Mouse (Mus musculus): Measurements from ENCODE around the gene Ptpn1. TPM values are rescaled to one million over a fixed set of nuclear protein-coding genes. Genes with fewer than 3 reads are reported as not detected.

Ptpn1 gene
- polyA plus RNA-seq (2015; fragmentation: Nextera tagmentation; extraction: Ambion mirVana): 37.7 and 45.5 TPM in 2 replicates

GRCm38 (mm10) chr2:167931985-167932726 is at the start of gene Ptpn1:
TSS of gene Ptpn1 (plus strand) at chr2:167932057.
- H3K27ac ChIP-seq (ENCODE audit: low read length): peak within 1 kb of the TSS; percentile 84
- H3K36me3 ChIP-seq (ENCODE audit: control insufficient read depth, insufficient read depth, low read length): no peaks in the 10 kb centered on the region
- peak within 1 kb of the TSS; percentile 92 for H3K4me2 ChIP-seq (ENCODE audit: low read depth, low read length)
- ATAC-seq: peak; percentile 98
- WGBS: under 1% methylated on average over 99 of the region's 99 CpGs
- peaks cover 19% of the 10 kb centered on the region for H3K4me1 ChIP-seq (ENCODE audit: control insufficient read depth, insufficient read depth, low read length)
- H3K27me3 ChIP-seq (replicated peaks; ENCODE audit: control insufficient read depth, insufficient read depth, low read length): no peaks in the 10 kb centered on the region
- H3K9me3 ChIP-seq (ENCODE audit: control insufficient read depth, low read length): no peaks in the 10 kb centered on the region
- H3K4me3 ChIP-seq (ENCODE audit: low read length): peak within 1 kb of the TSS; percentile 82
- H3K9ac ChIP-seq (ENCODE audit: low read depth, low read length): peak within 1 kb of the TSS; percentile 87

GRCm38 (mm10) chr2:167886485-167886884 is 45.4 kb upstream of the Ptpn1 start:
- 0 out of 2 replicates have a peak overlapping the region, but pooled peaks have one; percentile 11 for H3K9ac ChIP-seq (ENCODE audit: low read depth, low read length)
- H3K4me1 ChIP-seq (ENCODE audit: control insufficient read depth, insufficient read depth, low read length): peaks cover 13% of the 10 kb centered on the region
- H3K4me3 ChIP-seq (ENCODE audit: low read length): no peak overlapping the region
- 67% methylated on average over 7 of the region's 7 CpGs for WGBS
- H3K4me2 ChIP-seq (ENCODE audit: low read depth, low read length): no peak overlapping the region
- H3K27me3 ChIP-seq (replicated peaks; ENCODE audit: control insufficient read depth, insufficient read depth, low read length): no peaks in the 10 kb centered on the region
- H3K36me3 ChIP-seq (ENCODE audit: control insufficient read depth, insufficient read depth, low read length): no peaks in the 10 kb centered on the region
- no peak overlapping the region; the same call in 1 of the 2 replicates for H3K27ac ChIP-seq (ENCODE audit: low read length)
- H3K9me3 ChIP-seq (ENCODE audit: control insufficient read depth, low read length): peaks cover 6% of the 10 kb centered on the region
- no peak for ATAC-seq

DNA sequence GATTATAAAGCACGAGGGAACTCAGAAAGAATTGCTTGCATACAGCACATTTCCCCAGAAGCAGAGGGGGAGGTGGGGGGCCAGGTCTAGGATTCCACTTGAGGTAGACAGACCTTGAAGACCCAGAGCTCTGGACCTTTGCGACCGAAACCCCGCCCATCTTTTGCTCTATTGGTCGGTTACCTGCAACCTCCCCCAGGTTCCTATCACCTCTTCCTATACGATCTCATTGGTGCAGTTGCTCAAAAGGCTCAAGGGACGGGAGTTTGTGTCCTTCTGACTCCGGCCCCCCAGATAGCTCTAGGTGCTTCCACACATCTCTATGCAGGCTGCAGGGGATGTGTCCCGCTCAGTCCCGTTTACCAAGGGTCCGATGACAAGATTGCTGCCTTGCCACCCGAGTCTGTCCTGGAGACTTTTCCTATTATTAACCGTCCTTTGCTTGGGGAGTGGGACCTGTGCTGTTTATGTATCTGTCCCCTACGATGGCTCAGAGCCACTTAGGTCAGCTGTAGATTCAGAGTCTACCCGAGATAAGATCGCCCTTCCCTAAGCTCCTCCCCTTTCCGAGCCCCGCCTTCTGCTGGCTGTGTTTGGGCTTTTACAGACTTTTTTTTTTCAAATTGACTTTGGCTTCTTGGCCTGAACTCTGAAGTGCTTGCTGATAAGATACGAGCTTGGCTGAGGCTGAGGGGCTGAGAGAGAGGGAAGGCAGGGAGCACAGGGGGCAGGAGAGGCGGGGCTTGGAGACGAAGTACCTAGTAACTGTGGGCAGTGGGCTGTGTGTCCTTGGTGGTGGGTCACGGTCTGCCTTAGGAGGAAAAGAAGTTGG is 44.1 kb upstream of the Ptpn1 start:
- Histone ChIP-seq H3K4me2 (ENCODE audit: low read depth, low read length) (peak overlapping the region; percentile 59), H3K36me3 (ENCODE audit: control insufficient read depth, insufficient read depth, low read length) (no peaks in the 10 kb centered on the region), H3K4me3 (ENCODE audit: low read length) (peak overlapping the region; percentile 33), H3K9me3 (ENCODE audit: control insufficient read depth, low read length) (peaks cover 2% of the 10 kb centered on the region), H3K9ac (ENCODE audit: low read depth, low read length) (peak overlapping the region; percentile 36), H3K27ac (ENCODE audit: low read length) (peak overlapping the region; percentile 85), H3K27me3 (replicated peaks; ENCODE audit: control insufficient read depth, insufficient read depth, low read length) (no peaks in the 10 kb centered on the region), H3K4me1 (ENCODE audit: control insufficient read depth, insufficient read depth, low read length) (peaks cover 13% of the 10 kb centered on the region)
- WGBS: 9% methylated on average over 22 of the region's 22 CpGs
- peak; percentile 78 for ATAC-seq

DNA sequence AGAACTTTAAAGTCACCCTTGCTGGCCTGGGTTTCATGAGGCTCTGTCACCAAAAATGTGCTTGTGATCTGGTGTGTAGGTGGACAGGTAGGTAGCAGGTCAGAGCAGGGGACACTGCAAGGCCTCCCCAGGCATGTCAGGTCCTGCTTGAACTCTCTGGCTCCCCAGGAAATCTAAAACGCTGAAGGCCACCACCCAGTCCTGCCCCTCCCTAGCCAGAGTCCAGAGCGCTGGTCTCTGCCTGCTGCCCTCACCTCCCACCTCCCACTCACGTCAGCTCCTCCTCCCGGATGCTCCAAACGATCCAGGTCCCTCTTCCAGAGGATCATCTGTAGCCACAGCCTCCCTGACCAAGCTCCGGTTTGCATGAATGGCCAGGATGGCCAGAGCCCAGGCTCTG is 43.0 kb upstream of the Ptpn1 start:
- Histone ChIP-seq H3K36me3 (ENCODE audit: control insufficient read depth, insufficient read depth, low read length) (no peaks in the 10 kb centered on the region), H3K9me3 (ENCODE audit: control insufficient read depth, low read length) (no peaks in the 10 kb centered on the region), H3K4me3 (ENCODE audit: low read length) (no peak overlapping the region), H3K4me1 (ENCODE audit: control insufficient read depth, insufficient read depth, low read length) (peaks cover 13% of the 10 kb centered on the region), H3K4me2 (ENCODE audit: low read depth, low read length) (no peak overlapping the region), H3K9ac (ENCODE audit: low read depth, low read length) (peak overlapping the region; percentile 36; the same call in 1 of the 2 replicates), H3K27ac (ENCODE audit: low read length) (peak overlapping the region; percentile 85), H3K27me3 (replicated peaks; ENCODE audit: control insufficient read depth, insufficient read depth, low read length) (no peaks in the 10 kb centered on the region)
- peak; percentile 41 for ATAC-seq
- 41% methylated on average over 6 of the region's 6 CpGs for WGBS

DNA sequence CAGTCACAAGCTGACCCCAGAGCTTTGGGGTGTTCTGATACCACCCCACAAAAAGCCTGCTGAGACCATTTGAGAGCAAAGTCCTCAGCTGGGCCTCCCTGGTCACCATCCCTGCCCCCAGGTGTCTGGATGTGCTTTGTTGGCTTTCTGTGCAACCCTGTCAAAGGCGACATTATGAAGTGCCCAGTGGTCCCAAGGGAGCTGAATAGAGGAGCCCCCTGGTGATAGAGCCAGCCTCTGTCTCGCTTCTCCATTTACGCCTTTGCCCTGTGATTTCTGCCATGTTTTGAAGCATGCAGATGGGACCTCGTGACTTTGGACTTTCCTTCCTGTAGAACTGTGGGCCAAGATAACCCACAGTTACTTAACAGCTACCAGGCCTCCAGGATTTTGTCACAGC is 42.0 kb upstream of the Ptpn1 start:
- H3K36me3 ChIP-seq (ENCODE audit: control insufficient read depth, insufficient read depth, low read length): no peaks in the 10 kb centered on the region
- H3K4me1 ChIP-seq (ENCODE audit: control insufficient read depth, insufficient read depth, low read length): peaks cover 13% of the 10 kb centered on the region
- no peaks in the 10 kb centered on the region for H3K9me3 ChIP-seq (ENCODE audit: control insufficient read depth, low read length)
- no peak overlapping the region for H3K4me2 ChIP-seq (ENCODE audit: low read depth, low read length)
- no peak overlapping the region for H3K27ac ChIP-seq (ENCODE audit: low read length)
- no peaks in the 10 kb centered on the region for H3K27me3 ChIP-seq (replicated peaks; ENCODE audit: control insufficient read depth, insufficient read depth, low read length)
- no peak overlapping the region for H3K4me3 ChIP-seq (ENCODE audit: low read length)
- ATAC-seq: no peak
- WGBS: 75% methylated on average over 4 of the region's 4 CpGs
- no peak overlapping the region for H3K9ac ChIP-seq (ENCODE audit: low read depth, low read length)

DNA sequence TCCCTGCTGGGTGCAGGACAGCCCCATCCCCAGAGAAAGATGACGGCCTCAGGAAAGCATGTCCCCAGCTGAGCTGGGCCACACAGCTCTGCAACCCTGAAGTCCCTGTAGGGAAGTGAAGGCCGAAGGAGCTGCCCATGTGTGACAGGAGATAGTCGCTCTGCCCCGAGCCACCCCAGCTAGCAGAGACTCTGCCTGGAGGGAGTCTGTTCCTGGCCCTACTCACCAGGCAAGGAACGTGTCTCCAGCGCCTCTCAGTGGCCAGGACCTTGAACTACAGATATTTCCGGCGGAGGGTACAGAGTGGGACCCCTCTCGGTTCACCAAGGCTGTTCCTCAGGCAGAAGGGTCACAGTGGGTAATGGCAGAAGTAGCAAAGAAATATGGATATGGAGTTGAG is 39.9 kb upstream of the Ptpn1 start:
- H3K4me2 ChIP-seq (ENCODE audit: low read depth, low read length): no peak overlapping the region
- no peaks in the 10 kb centered on the region for H3K9me3 ChIP-seq (ENCODE audit: control insufficient read depth, low read length)
- no peak overlapping the region for H3K27ac ChIP-seq (ENCODE audit: low read length)
- H3K4me1 ChIP-seq (ENCODE audit: control insufficient read depth, insufficient read depth, low read length): peaks cover 13% of the 10 kb centered on the region
- WGBS: 16% methylated on average over 9 of the region's 9 CpGs
- H3K9ac ChIP-seq (ENCODE audit: low read depth, low read length): no peak overlapping the region; the same call in 1 of the 2 replicates
- H3K36me3 ChIP-seq (ENCODE audit: control insufficient read depth, insufficient read depth, low read length): no peaks in the 10 kb centered on the region
- no peak overlapping the region for H3K4me3 ChIP-seq (ENCODE audit: low read length)
- ATAC-seq: peak; percentile 7; the same call in 1 of the 2 replicates
- H3K27me3 ChIP-seq (replicated peaks; ENCODE audit: control insufficient read depth, insufficient read depth, low read length): no peaks in the 10 kb centered on the region

DNA sequence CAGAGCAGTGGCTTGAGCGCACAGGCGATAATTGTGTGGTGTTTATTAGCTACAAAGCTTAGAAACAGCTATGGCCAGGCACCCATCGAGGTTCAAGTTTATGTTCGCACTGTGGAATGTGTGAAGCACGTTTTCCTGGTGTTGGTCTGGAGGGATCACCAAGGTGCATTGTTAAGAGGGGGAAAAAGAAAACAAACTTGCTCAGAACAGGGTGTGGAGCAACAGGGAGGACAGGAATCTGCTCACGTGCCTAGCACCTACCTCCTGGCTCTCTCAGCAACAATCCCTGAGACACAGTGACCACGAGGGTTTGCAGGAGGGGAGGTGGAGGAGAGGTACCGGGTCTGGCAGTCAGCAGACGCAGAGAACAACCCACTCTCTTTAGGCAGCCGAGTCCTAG is 38.2 kb upstream of the Ptpn1 start:
- Histone ChIP-seq H3K4me1 (ENCODE audit: control insufficient read depth, insufficient read depth, low read length) (peaks cover 5% of the 10 kb centered on the region), H3K4me2 (ENCODE audit: low read depth, low read length) (no peak overlapping the region), H3K9me3 (ENCODE audit: control insufficient read depth, low read length) (no peaks in the 10 kb centered on the region), H3K36me3 (ENCODE audit: control insufficient read depth, insufficient read depth, low read length) (no peaks in the 10 kb centered on the region), H3K4me3 (ENCODE audit: low read length) (no peak overlapping the region), H3K9ac (ENCODE audit: low read depth, low read length) (no peak overlapping the region), H3K27ac (ENCODE audit: low read length) (no peak overlapping the region), H3K27me3 (replicated peaks; ENCODE audit: control insufficient read depth, insufficient read depth, low read length) (no peaks in the 10 kb centered on the region)
- 59% methylated on average over 10 of the region's 10 CpGs for WGBS
- ATAC-seq: no peak

- H3K9me3 ChIP-seq (ENCODE audit: control insufficient read depth, low read length): no peaks in the 10 kb centered on the region
- 0 out of 2 replicates have a peak overlapping the region, but pooled peaks have one; percentile 24 for H3K9ac ChIP-seq (ENCODE audit: low read depth, low read length)
- H3K27ac ChIP-seq (ENCODE audit: low read length): no peak overlapping the region
- WGBS: under 1% methylated on average over 30 of the region's 30 CpGs
- H3K4me2 ChIP-seq (ENCODE audit: low read depth, low read length): peak overlapping the region; percentile 55
- H3K36me3 ChIP-seq (ENCODE audit: control insufficient read depth, insufficient read depth, low read length): no peaks in the 10 kb centered on the region
- H3K27me3 ChIP-seq (replicated peaks; ENCODE audit: control insufficient read depth, insufficient read depth, low read length): no peaks in the 10 kb centered on the region
- peak overlapping the region; percentile 35 for H3K4me3 ChIP-seq (ENCODE audit: low read length)
- no peaks in the 10 kb centered on the region for H3K4me1 ChIP-seq (ENCODE audit: control insufficient read depth, insufficient read depth, low read length)
- peak; percentile 79 for ATAC-seq
Measured at GRCm38 (mm10) chr2:167894948-167895372, 36.9 kb upstream of the Ptpn1 start.

GRCm38 (mm10) chr2:167897896-167898295 is 34.0 kb upstream of the Ptpn1 start:
- H3K9me3 ChIP-seq (ENCODE audit: control insufficient read depth, low read length): no peaks in the 10 kb centered on the region
- H3K4me2 ChIP-seq (ENCODE audit: low read depth, low read length): no peak overlapping the region
- 74% methylated on average over 8 of the region's 8 CpGs for WGBS
- no peak overlapping the region for H3K27ac ChIP-seq (ENCODE audit: low read length)
- no peaks in the 10 kb centered on the region for H3K4me1 ChIP-seq (ENCODE audit: control insufficient read depth, insufficient read depth, low read length)
- H3K9ac ChIP-seq (ENCODE audit: low read depth, low read length): no peak overlapping the region
- H3K36me3 ChIP-seq (ENCODE audit: control insufficient read depth, insufficient read depth, low read length): no peaks in the 10 kb centered on the region
- no peak overlapping the region for H3K4me3 ChIP-seq (ENCODE audit: low read length)
- H3K27me3 ChIP-seq (replicated peaks; ENCODE audit: control insufficient read depth, insufficient read depth, low read length): no peaks in the 10 kb centered on the region; the same call in 1 of the 2 replicates
- no peak for ATAC-seq
